Mouse (Mus musculus): ENCODE results near the gene Inka2. TPM values are rescaled to one million over a fixed set of nuclear protein-coding genes. Genes with fewer than 3 reads are reported as not detected.

Gene Inka2
- polyA plus RNA-seq, 1 experiment from 2014 or later, result 5.2 TPM

DNA sequence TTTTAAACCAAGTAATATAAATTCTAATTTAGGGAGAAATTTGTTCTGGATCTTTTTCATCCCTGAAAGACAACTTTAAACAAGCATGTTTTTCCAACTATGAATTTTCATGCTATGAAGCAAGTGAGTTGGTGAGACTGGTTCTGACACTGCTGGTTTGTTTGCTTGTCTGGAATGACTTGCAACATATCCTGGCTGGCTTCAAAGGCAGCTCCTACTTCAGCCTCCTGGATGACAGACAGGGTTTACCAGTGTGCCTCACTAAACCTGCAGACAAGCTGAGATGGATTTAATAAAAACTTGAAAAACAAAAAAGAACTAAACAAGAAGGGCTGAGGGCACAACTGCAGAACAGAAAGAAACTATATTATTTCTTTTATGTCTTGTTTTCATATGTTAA lies 53.7 kb downstream of the Inka2 start:
- no peak overlapping the region for H3K9ac ChIP-seq
- no peak for ATAC-seq (ENCODE audit: insufficient number of reproducible peaks, low FRiP score, low TSS enrichment, low read depth)
- H3K27ac ChIP-seq (replicated peaks), result 0 out of 2 replicates have a peak overlapping the region, but pooled peaks have one; percentile 3
- peaks cover 5% of the 10 kb centered on the region; the same call in 1 of the 2 replicates for H3K4me1 ChIP-seq
- H3K4me2 ChIP-seq (replicated peaks), result no peak overlapping the region
- H3K4me3 ChIP-seq (replicated peaks), result no peak overlapping the region
- no peaks in the 10 kb centered on the region; the same call in 1 of the 2 replicates for H3K36me3 ChIP-seq
- no peaks in the 10 kb centered on the region for H3K27me3 ChIP-seq
- H3K9me3 ChIP-seq (replicated peaks), result no peaks in the 10 kb centered on the region

DNA sequence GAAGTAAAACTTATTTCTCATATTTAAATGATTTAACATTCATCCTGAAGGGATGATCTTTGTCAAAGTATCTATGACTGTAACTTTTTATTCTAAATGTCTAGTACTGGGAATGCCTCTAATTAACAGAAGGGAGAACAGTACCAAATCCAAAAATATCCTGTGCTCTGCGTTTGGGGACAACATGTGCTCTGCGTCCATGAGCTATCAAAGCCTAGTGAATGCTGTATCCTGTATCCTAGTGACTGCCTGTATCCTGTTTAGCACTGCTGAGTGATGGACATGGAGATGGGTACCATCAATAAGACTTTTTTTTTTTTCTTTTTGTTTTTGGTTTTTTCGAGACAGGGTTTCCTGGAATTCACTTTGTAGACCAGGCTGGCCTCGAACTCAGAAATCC lies 54.3 kb downstream of the Inka2 start:
- Histone ChIP-seq H3K9ac (no peak overlapping the region), H3K4me3 (replicated peaks) (no peak overlapping the region), H3K9me3 (replicated peaks) (no peaks in the 10 kb centered on the region), H3K4me1 (peaks cover 5% of the 10 kb centered on the region; the same call in 1 of the 2 replicates), H3K36me3 (no peaks in the 10 kb centered on the region; the same call in 1 of the 2 replicates), H3K27ac (replicated peaks) (no peak overlapping the region), H3K4me2 (replicated peaks) (no peak overlapping the region), H3K27me3 (no peaks in the 10 kb centered on the region)
- ATAC-seq (ENCODE audit: insufficient number of reproducible peaks, low FRiP score, low TSS enrichment, low read depth), result no peak
- WGBS, result 66% methylated on average over 4 of the region's 4 CpGs

DNA sequence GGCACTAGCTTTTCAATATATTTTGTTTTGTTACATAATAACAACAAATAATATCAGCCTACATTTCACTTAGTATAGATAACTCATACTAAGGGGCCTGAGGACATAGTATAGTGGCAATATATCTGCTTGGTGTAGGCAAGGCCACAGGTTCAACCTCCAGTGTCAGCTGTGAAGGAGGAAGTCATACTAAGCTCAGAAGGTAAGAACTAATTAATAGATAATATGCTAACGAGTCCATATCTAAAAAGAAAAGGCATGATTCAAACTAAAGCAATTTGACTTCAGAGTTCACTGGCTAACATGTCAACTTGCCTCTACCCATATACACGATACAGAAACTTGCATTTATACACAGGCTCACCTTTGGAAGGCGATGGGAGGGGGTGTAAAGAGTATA lies 55.7 kb downstream of the Inka2 start:
- peaks cover 5% of the 10 kb centered on the region; the same call in 1 of the 2 replicates for H3K4me1 ChIP-seq
- WGBS, result 89% methylated on average over 3 of the region's 3 CpGs
- no peaks in the 10 kb centered on the region for H3K27me3 ChIP-seq
- H3K4me2 ChIP-seq (replicated peaks), result no peak overlapping the region
- no peak overlapping the region for H3K4me3 ChIP-seq (replicated peaks)
- no peak for ATAC-seq (ENCODE audit: insufficient number of reproducible peaks, low FRiP score, low TSS enrichment, low read depth)
- no peaks in the 10 kb centered on the region; the same call in 1 of the 2 replicates for H3K36me3 ChIP-seq
- H3K9me3 ChIP-seq (replicated peaks), result no peaks in the 10 kb centered on the region
- H3K9ac ChIP-seq, result no peak overlapping the region
- H3K27ac ChIP-seq (replicated peaks), result no peak overlapping the region

DNA sequence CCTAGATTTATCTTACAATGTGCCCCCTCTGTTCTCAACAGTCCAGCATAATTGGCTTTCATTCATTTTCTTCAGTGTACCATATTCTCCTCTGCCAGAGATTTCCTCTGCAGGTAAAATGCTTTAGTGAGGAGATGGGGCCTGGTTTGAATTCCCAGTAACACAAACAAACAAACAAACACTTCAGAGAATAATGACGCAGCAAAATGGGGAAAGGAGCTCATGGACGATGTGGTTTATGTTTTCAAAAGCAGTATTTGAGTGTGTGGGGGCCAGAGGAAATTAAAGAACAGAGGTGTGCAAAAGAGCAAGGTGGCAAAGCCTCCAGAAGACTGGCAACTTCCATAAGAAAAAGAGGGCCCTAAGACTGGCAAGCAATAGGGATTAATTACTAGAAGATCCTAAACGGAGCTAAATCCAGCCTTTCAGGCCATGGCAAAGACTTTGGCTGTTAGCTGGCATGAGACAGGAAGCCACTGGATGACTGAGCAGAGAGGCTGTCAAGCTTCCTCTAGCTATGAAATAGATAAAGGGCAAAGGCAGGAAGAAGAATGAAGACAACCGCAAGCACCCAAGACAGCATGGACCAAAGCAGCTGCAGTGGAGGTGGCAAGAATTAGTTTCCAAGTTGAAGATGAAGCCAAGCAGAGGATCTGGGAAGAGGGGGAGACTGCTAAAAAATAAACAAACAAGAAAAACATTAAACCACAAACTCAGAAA lies 58.9 kb downstream of the Inka2 start:
- no peak overlapping the region for H3K4me2 ChIP-seq (replicated peaks)
- 68% methylated on average over 4 of the region's 4 CpGs for WGBS
- 0 out of 2 replicates have a peak, but pooled peaks cover 2% of the 10 kb centered on the region for H3K4me1 ChIP-seq
- no peaks in the 10 kb centered on the region for H3K27me3 ChIP-seq
- no peak overlapping the region for H3K9ac ChIP-seq
- H3K36me3 ChIP-seq, result no peaks in the 10 kb centered on the region
- H3K4me3 ChIP-seq (replicated peaks), result no peak overlapping the region
- ATAC-seq (ENCODE audit: insufficient number of reproducible peaks, low FRiP score, low TSS enrichment, low read depth), result no peak
- no peak overlapping the region for H3K27ac ChIP-seq (replicated peaks)
- H3K9me3 ChIP-seq (replicated peaks), result no peaks in the 10 kb centered on the region

DNA sequence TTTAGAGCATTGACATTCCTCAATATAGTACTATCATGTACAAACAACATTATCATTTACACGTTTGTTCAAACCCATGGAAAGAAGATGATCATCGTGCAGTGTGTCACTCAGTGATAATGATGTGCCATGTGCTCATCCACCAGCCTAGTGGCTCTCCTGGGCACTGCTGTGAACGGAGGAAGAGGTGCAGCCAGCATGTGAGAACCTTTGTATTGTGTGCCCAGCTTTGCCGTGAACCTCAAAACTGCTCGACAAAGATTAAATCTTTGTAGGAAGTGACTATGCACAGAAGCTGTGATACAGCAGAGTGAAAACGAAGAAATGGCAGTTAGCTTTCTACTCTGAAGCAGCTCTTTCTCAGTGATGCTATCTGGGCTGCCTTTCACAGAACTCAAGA lies 64.1 kb downstream of the Inka2 start:
- Histone ChIP-seq H3K4me1 (no peaks in the 10 kb centered on the region), H3K9me3 (replicated peaks) (no peaks in the 10 kb centered on the region), H3K4me2 (replicated peaks) (no peak overlapping the region), H3K36me3 (no peaks in the 10 kb centered on the region), H3K27me3 (no peaks in the 10 kb centered on the region), H3K27ac (replicated peaks) (no peak overlapping the region), H3K4me3 (replicated peaks) (no peak overlapping the region), H3K9ac (no peak overlapping the region)
- ATAC-seq (ENCODE audit: insufficient number of reproducible peaks, low FRiP score, low TSS enrichment, low read depth), result no peak
- WGBS, result 82% methylated on average over 6 of the region's 6 CpGs

DNA sequence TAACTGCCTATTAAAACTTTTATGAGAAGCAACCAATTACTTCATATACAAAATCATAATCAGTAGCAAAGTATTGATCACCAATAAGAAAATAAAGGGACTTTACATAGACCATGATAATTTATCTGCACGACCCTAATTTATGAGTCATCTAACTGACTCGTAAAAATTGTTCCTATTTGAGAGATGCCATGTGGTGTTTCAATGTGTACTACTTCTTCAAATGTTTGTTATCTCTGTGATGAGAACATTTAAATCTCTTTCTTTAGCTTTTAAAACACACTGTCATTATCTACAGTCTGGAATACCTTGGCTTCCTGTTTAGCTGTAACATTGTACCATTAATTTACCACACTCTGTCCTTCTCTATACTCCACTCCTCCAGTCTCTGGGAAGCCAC lies 65.0 kb downstream of the Inka2 start:
- no peak overlapping the region for H3K4me2 ChIP-seq (replicated peaks)
- no peaks in the 10 kb centered on the region for H3K4me1 ChIP-seq
- H3K4me3 ChIP-seq (replicated peaks), result no peak overlapping the region
- 85% methylated on average over 2 of the region's 2 CpGs for WGBS
- H3K9ac ChIP-seq, result no peak overlapping the region
- H3K27me3 ChIP-seq, result no peaks in the 10 kb centered on the region
- no peak overlapping the region for H3K27ac ChIP-seq (replicated peaks)
- H3K36me3 ChIP-seq, result no peaks in the 10 kb centered on the region
- no peaks in the 10 kb centered on the region for H3K9me3 ChIP-seq (replicated peaks)
- no peak for ATAC-seq (ENCODE audit: insufficient number of reproducible peaks, low FRiP score, low TSS enrichment, low read depth)

Other genes starting within 250 kb of the Inka2 start
- gene Ddx20, start 17.0 kb upstream of the Inka2 start, polyA plus RNA-seq (2015; fragmentation: Nextera tagmentation; extraction: Ambion mirVana), result 30.6 and 32.6 TPM in 2 replicates
- 95.4 and 99.2 TPM in 2 replicates for gene Rap1a, start 96.7 kb downstream of the Inka2 start, polyA plus RNA-seq (2015; fragmentation: Nextera tagmentation; extraction: Ambion mirVana)
- gene Adora3, start 166.3 kb downstream of the Inka2 start, polyA plus RNA-seq (2015; fragmentation: Nextera tagmentation; extraction: Ambion mirVana), result 3.5 and 4.1 TPM in 2 replicates
- gene Tmigd3, start 166.3 kb downstream of the Inka2 start, polyA plus RNA-seq (2015; fragmentation: Nextera tagmentation; extraction: Ambion mirVana), result 0.27 and 0.34 TPM in 2 replicates
- gene I830077J02Rik, start 228.1 kb downstream of the Inka2 start, polyA plus RNA-seq (2015; fragmentation: Nextera tagmentation; extraction: Ambion mirVana), result 0.56 and 1.4 TPM in 2 replicates

Data from embryonic facial prominence, embryonic 15.5 days (tissue).